Mouse (Mus musculus) left cerebral cortex, postnatal 10 days (tissue): Measurements from ENCODE around the gene Tspan3. TPM values are rescaled to one million over a fixed set of nuclear protein-coding genes. Genes with fewer than 3 reads are reported as not detected.

Experiments used
- DNase-seq, 2 experiments: peaks; one replicate each; pipeline ENCODE4 v3.0.0; 2021 to 2022; ENCODE audit warnings: low spot score in 2 of 2, mixed read lengths in 1 of 2; ENCODE audit errors: extremely low spot score in 1 of 2
- intact Hi-C: fragments of 180-260 bp; cut with DNase I; formaldehyde crosslinking; loops from one replicate; pipeline ENCODE4 v1.15.1; 2025
- total RNA-seq, 2 experiments: library from RNA; stranded (reverse); gene quantifications; 2 replicates each; pipeline ENCODE4 v1.2.3; 2021

Gene Tspan3
- total RNA-seq, 2 experiments from 2014 or later: 364 to 371 TPM

DNA sequence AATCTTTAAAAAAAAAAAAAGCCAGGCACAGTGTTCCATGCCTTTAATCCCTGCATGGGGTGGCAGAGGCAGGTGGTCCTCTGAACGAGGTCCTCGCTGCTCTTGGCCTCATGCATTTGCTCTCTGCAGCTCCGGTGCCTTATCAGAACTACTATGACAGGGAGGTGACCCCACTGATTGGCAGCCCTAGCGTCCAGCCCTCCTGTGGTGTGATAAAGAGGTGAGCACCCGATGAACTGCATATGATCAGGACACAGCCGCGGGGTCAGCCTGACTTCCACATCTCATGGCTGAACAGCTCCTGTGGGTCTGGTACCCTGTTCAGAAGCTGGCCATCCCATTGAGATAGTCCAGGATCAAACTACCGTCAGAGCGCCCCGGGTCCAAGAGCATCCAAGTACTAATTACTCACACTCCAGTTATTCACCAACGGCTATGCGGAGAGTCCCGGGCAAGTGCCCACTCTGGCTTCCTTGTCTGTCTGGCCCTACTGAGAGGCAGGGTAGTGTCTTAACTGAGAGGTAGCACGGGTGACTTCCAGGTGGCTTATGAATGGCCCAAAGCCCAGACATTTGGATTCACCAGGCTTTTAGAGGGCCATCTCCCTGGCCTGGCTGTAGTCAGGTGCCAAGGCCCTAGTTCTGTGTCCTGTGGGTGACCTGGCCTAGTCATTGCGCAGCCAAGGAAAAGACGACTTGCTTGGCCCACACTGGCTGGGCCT is 38.7 kb downstream of the Tspan3 start:
- intact Hi-C loops: no loop called here
- DNase-seq: no peak

DNA sequence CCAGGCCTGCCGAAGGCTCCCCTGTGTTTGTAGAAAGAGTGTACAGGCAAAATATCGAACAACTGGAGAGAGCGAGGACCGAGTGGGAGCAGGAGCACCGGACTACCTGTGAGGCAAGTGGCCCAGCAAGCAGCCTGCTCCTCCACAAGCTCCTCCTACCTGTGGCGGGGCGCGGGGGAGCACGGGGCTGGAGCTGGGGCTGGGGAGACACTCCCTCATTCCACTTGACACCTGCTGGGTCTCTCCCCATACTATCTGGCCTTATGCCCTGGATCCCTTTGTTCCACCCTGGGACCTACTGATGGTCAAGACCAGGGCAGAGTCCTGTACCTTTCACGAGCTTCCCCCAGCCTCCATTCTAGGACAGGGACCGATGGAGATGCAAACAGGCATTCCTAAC is 40.7 kb downstream of the Tspan3 start:
- intact Hi-C loops: no loop called here
- DNase-seq: no peak

DNA sequence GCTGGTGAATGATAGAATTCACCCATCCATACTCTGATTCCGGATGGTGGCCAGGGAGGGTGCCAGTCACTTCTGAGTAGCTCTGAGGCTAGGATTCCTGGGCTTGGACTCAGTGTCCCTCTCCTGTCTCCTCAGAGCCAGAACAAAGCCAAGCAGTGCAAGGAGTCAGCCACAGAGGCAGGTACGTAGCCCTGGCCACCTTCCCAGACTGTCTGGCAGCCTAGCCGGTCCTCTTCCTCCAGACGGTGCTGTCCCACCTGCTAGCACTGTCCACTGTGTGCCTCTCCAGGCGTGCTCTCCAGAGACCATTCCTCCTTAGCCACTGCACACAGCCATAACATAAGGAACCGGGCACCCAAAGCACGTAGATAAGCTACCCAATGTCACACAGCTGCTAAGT is 41.7 kb downstream of the Tspan3 start:
- intact Hi-C loops: no loop called here

DNA sequence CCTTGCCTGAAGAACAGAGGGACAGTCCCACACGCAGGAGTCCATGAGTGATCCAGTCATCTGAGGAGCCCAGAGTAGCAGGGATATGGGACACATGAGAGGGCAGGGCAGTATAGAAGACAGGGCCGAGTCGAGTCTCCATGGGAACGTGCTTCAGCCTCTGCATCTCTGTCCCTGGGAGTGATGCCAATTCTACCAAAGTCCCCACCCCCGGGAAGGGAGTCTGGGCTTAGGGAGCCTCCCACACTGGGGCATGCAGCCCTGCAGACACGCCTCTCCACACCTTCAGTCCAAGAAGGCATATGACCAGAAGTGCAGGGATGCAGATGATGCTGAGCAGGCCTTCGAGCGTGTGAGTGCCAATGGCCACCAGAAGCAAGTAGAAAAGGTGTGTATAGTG is 42.3 kb downstream of the Tspan3 start:
- intact Hi-C loops: no loop called here
- DNase-seq: peak in 1 of 2 experiments; percentile 57

More for the DNA sequence above, 41.7 kb downstream of the Tspan3 start:
- DNase-seq: no peak

DNA sequence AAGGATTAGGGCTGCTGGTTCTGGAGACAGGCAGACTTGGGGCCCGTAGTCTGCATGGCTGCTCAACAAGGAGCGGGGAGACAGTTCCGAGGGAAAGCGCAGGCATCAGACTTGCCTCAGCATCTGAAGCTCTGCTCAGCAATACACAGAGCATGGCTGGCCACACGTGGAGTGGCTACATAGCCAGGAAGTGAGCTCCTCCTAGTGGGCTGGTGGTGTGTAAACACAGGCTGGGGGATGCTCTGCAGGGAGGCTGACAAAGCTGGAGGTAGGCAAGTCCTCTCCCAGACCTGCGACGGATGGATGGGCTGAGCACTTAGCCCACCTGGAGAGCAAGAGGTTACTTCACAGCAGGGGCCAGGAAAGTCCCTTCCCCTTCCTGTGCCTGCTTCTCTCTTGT is 44.2 kb downstream of the Tspan3 start:
- intact Hi-C loops: no loop called here
- peak; percentile 51 to 81 for DNase-seq

DNA sequence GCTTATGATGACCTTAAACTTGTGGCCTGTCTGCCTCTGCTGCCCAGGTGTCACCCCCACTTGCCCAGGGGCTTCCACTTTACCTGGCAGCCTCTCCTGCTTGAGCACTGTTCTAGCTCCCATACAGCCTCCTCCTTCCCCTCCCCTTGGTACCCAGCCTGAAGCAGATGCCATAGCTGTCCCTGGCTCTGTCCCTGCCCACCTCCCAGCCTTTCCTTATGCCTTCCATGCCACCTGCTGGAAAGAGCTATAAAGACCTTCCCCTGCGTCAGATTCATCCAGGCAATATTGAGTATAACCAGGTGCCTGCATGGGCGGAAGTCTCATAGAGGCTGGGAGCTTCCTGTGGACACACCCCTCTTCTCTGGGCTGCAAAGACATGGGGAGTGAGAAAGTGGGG is 45.6 kb downstream of the Tspan3 start:
- no peak for DNase-seq
- intact Hi-C loops: no loop called here

DNA sequence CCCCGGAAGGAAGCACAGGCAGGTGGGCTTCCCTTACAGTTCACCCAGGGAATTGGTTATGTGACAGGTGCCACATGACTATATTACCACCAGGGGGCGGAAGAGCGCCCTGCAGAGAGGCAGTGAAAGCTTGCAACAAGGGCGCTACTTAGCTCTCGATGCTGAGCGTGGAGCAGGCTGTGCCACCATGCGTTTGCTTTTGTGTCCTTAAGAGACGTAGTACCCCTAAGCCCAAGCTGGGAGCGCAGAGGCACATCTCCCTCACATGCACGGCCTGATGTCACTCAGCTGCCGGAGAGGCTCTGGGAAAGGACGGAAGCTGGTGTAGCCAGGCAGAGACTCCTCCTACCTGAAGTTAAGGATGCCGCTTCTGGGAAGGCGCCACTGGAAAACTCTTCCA is 46.7 kb downstream of the Tspan3 start:
- intact Hi-C loops: no loop called here
- peak; percentile 65 to 78 for DNase-seq

DNA sequence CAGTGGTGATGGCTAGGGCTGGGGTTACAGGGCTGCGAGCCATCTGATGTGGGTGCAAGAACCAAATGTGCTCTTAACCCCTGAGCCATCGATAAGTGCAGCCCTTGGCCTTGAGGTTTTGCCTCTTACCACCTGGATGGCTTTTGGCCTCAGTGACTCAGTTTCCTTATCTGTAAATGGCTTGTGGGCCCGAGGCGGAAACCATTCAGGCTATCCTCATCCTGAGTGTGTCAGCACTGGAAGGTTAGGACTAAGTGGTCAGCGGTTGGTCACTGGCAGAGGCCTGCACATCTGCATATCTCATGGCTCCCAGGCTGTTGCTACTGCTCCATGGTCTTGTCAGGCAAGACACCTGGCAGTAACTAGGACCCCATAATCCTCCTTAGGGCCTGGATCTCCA is 47.2 kb downstream of the Tspan3 start:
- no peak for DNase-seq
- intact Hi-C loops: no loop called here

DNA sequence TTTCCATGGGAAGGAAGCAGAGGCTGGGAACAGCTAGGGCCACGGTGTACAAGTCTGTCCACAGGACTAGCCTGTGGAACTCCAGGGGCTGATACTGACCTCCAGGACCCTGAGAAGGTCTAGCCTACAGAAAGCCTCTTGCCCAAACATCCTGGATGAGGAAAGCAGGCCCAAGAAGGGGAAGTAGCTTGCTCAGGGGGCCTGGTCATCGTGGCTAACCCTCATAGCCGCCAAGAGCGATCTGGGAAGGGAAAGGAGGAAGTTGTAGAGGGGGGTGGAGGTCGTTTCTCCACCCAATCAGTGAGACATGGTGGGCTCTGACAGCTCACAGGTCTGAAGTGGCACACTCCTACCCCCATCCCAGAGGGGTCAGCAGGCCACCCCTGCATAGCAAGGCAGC is 57.1 kb downstream of the Tspan3 start:
- DNase-seq: no peak
- intact Hi-C loops: no loop called here

DNA sequence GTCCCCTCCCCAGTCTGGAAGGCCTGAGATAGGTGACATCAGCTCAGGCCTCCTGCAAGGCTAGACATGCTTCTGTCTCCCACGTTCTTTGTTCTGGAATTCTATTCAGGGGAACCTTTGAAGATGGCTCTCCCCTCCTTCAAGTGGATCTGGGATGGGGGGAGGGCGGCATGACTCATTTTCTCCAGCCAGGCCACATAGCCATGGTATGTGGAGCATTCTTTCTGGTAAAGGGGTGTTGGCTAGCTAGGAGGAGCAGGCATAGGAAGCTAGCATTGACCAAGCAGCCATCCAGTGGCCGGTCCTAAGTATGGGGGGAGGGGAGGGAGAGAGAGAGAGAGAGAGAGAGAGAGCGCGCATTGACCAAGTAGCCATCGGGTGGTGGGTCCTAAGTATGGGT is 57.8 kb downstream of the Tspan3 start:
- intact Hi-C loops: no loop called here
- no peak for DNase-seq

DNA sequence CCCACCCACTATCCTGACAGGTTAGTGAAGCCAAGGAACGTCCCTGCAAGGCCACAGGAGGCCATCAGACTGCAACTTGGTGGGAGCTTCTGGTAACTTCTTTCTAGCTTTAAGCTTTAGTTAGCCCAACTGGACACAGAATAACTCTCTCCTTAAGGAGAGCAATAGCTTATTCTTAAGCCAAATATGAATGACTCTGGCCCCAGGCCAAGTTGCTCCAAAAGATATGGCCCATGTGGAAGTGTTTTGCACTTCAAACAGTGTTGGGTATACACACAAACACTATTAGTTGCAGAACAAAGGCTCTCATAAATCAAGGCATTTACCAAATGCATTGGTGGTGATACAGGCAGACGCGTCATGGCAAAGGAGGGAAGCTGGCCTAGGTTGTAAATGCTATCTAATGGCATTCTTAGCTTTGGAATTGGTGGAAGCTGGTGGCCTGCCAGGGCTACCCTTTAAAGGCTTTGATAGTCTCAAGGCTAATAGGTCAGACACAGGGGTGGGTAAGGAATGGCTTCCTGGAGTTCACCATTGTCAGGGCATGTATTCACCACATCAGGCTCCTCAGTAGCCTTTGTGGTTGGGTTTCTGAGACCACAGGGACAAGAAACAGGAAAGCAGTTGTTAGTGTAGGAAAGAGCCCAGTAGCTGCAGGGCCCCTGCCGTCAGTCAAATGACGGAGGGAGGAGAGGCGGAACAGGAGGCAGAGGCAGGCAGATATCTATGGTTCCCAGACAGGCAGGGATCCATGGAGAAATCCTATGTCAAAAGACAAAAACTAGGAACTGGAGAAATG is 58.8 kb downstream of the Tspan3 start:
- intact Hi-C loops: no loop called here

DNA sequence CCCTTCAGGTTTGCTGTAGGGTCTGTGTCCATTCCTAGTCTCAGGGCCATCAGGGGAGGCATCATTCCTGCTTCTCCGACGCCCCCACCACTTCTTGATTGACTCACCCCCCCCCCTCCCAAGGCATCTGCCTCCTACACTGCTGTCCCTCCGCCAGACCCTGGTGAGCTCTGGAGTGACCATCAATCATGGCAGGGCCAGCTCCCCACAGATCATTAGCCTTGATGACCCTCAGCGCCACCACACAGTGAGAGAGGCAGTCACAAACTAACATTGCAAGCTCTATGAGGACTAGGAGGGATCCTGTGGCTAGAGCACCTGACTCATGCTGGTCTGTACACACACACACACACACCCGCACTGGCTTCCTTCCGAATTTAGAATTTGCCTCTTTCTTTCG is 60.4 kb downstream of the Tspan3 start:
- intact Hi-C loops: no loop called here
- no peak for DNase-seq

More for the DNA sequence above, 58.8 kb downstream of the Tspan3 start:
- DNase-seq: no peak

DNA sequence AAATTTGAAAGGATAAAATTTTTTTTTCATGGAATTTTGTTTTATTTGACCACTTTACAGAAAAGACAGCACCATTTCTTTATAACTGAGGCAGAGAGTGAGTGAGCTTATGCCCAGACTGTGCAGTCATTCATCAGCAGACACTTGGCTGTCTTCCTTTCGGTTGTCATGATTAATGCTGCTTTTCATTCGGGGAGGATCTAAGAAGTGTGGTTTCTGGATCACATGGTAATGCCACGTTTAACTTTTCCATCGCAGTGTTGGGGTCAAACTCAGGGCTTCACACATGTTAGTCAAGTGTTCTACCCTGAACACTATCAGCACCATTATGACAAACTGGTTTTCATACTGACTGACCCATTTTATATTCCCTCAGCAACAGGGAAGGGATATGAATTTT is 64.3 kb downstream of the Tspan3 start:
- intact Hi-C loops: no loop called here
- no peak for DNase-seq

DNA sequence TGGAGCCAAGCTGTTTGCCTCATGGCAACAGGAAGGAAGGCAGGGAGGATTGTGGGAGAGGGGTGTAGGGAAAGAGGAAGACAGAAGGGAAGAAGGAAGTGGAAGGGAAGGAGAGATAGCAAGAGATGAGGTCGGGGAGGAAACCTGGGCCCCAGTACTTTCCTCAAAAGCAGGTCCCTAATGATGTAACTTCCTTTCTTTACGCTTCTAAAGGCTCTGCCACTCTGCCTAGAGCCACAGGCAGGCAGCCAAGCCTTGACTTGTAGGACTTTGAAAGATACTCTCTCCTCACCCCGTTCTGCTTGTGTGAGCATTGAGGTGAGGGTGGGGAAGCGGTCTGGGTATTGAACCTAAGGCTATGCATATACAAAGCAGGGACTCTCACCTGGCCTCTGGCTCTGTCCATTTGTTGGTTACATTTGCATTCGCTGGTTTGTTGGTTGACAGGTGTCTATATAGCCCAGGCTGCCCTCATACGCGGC is 65.2 kb downstream of the Tspan3 start:
- DNase-seq: no peak
- intact Hi-C loops: no loop called here

DNA sequence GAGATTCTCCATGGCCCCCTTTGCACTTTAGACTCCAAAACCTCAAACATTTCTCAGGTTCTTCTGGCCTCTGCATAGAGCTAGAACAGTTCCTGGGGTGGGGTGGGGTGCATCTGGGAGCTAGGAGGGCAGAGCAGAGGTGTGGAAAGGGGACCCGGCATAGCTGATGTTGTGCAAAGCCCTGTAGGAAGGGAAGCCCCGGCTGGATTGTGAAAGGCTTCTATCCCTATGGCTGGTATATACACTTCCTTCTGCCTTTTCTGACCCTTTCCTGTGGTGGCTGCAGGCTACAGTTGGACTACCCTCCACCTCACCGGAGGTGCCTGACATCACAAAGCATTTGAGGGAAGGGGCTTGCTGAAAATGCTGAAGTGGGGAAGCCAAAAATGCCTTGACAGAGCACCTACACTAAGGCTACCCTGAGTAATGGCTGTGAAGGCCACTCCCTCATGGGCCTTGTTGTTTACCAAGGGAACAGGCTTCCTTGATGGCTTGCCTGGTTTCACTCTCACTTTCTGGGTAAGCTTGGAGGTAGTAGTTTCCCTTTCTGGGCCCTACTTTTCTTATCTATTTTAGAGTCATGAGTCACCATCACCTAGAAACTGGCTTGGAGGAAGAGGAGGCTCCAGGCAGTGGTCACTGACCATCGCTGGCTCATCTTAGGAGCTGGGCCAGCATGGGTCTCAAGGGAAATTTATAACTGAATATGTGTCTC is 67.5 kb downstream of the Tspan3 start:
- DNase-seq: no peak
- intact Hi-C loops: no loop called here

DNA sequence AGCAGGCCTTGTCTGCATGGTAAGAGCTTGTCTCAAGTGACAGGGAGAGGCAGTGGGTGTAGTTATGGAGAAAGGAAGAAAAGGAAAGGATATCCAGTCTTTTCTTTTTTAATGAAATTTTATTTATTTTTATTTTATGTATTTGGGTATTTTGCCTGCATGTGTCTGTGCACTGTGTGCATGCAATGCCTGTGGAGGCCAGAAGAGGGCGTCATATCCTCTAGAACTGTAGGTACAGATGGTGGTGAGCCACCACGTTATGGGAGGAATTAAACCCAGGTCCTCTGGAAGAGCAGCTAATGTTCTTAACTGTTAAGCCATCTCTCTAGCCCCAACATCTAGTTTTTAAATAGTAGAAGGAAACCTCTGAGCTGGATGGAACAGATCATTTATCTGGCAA is 73.2 kb downstream of the Tspan3 start:
- no peak for DNase-seq
- intact Hi-C loops: no loop called here

DNA sequence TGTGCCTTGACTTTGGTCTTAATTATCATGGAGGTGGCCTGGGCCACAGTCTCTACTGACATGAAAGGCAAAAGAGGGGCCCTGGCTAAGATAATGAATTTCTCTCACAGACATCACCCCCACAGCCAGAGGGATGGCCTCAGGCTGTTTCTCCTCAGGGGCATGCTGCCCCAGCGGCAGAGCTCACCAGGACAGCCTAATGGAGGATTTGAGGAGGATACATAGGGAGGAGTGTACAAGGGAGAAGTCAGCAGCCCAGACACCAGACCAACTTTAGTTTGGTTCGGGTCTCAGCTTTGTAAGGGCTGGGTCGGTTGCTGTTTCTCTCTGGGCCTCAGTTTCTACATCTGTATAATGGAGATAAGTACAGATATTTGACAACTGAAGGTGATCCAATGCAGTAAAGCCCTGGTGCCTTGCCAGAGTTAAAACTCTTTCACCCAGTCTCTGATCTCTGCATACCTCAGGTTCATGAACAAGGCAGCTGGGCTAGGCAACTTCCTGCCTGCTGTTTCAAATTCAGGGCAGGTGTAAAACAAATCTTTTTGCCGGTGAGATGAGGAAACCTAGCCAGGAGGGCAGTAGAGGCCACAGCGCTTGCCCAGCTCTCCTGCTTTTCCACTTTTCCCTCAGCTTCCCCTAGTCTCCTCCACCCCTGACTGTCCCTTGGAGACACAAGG is 74.6 kb downstream of the Tspan3 start:
- DNase-seq: no peak
- intact Hi-C loops: no loop called here

DNA sequence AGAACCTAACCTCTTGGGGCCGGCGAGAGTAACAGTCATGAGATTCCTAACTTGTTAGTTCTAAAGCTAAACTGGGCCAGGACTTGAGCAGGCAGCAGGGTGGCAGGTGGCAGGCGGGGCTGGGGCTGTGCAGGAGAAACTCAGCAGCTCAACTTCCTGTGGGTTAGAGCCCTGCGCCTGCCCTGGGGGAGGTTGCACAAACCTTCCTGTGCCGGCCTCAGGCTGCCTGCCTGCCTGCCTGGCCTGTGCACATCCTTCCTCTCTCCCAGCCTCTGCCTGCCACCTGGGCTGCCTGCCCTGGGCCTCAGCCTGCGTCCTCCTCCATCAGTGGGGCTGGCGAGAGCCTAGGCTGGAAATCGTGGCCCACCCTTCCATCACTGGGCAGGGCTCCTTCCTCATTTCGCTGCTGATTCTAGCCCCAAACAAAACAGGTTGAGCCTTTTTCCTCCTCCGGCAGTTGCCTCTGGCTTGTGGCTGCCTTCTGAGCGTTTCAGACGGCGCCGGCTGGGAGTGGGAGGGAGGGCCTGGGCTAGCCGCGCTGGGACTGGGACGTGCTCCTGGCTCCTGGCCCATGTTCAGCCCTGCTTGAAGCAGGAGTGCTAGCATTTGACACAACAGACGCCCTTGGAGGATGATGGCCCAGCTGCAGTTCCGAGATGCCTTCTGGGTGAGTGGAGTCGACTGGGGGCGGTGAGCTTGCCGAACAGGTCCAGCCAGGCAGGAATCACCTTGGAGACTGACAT is 75.3 kb downstream of the Tspan3 start, which contains the start of gene Pstpip1:
TSS of gene Pstpip1 (plus strand) at position 185 of the 743 bp plus-strand sequence.
- intact Hi-C loops: no loop called here
- peak; percentile 40 to 89 for DNase-seq
